Mouse (Mus musculus): ENCODE data around the gene Gpr153.

- TF ChIP-seq CTCF (IDR thresholded peaks at IDR 0.05) (peak; percentile 77), EP300 (IDR thresholded peaks at IDR 0.05) (no peak)
Observed at GRCm38 (mm10) chr4:152276389-152277347, 2.6 kb downstream of the Gpr153 start.

Data from lung, postnatal 0 days (tissue).